Mouse (Mus musculus): ENCODE data around the gene B430306N03Rik.
"Not testable (repeated sequence)": the region's sequence is repeated elsewhere in the genome, so short reads cannot be mapped to it uniquely, and the experiment has no call there.

B430306N03Rik gene

GRCm38 (mm10) chr17:48318686-48319085 lies 2.7 kb downstream of the B430306N03Rik start:
- no peak for DNase-seq (ENCODE audit: low spot score)

GRCm38 (mm10) chr17:48321279-48321678 lies 5.3 kb downstream of the B430306N03Rik start:
- no peak for DNase-seq (ENCODE audit: low spot score)

GRCm38 (mm10) chr17:48323236-48323635 lies 7.3 kb downstream of the B430306N03Rik start:
- DNase-seq (ENCODE audit: low spot score), result no peak

- no peak for DNase-seq (ENCODE audit: low spot score)
Observed at GRCm38 (mm10) chr17:48324258-48324657, 8.3 kb downstream of the B430306N03Rik start.

- DNase-seq (ENCODE audit: low spot score), result no peak
Observed at GRCm38 (mm10) chr17:48325093-48325492, 9.2 kb downstream of the B430306N03Rik start.

- no peak for DNase-seq (ENCODE audit: low spot score)
Observed at GRCm38 (mm10) chr17:48325638-48326037, 9.7 kb downstream of the B430306N03Rik start.

GRCm38 (mm10) chr17:48326656-48327055 lies 10.7 kb downstream of the B430306N03Rik start:
- DNase-seq (ENCODE audit: low spot score), result peak; percentile 66

- DNase-seq (ENCODE audit: low spot score), result no peak
Observed at GRCm38 (mm10) chr17:48332524-48332923, 16.6 kb downstream of the B430306N03Rik start.

- no peak for DNase-seq (ENCODE audit: low spot score)
Observed at GRCm38 (mm10) chr17:48334186-48334585, 18.2 kb downstream of the B430306N03Rik start.

GRCm38 (mm10) chr17:48336857-48337256 lies 20.9 kb downstream of the B430306N03Rik start:
- peak; percentile 87 for DNase-seq (ENCODE audit: low spot score)

- no peak for DNase-seq (ENCODE audit: low spot score)
Observed at GRCm38 (mm10) chr17:48340267-48340666, 24.3 kb downstream of the B430306N03Rik start.

- DNase-seq (ENCODE audit: low spot score), result no peak
Observed at GRCm38 (mm10) chr17:48341947-48342346, 26.0 kb downstream of the B430306N03Rik start.

- no peak for DNase-seq (ENCODE audit: low spot score)
Observed at GRCm38 (mm10) chr17:48343065-48343464, 27.1 kb downstream of the B430306N03Rik start.

- no peak for DNase-seq (ENCODE audit: low spot score)
Observed at GRCm38 (mm10) chr17:48345824-48346223, 29.9 kb downstream of the B430306N03Rik start.

GRCm38 (mm10) chr17:48346231-48346630 lies 30.3 kb downstream of the B430306N03Rik start, which contains the start of gene Trem2:
Trem2 (plus strand) TSS chr17:48346401.
- peak; percentile 51 for DNase-seq (ENCODE audit: low spot score)

GRCm38 (mm10) chr17:48346834-48347233 lies 30.9 kb downstream of the B430306N03Rik start:
- DNase-seq (ENCODE audit: low spot score), result no peak

- no peak for DNase-seq (ENCODE audit: low spot score)
Observed at GRCm38 (mm10) chr17:48347287-48347686, 31.3 kb downstream of the B430306N03Rik start.

- DNase-seq (ENCODE audit: low spot score), result no peak
Observed at GRCm38 (mm10) chr17:48350681-48351193, 34.8 kb downstream of the B430306N03Rik start.

- DNase-seq (ENCODE audit: low spot score), result not testable (repeated sequence)
Observed at GRCm38 (mm10) chr17:48352976-48353375, 37.0 kb downstream of the B430306N03Rik start.

- DNase-seq (ENCODE audit: low spot score), result no peak
Observed at GRCm38 (mm10) chr17:48355822-48356221, 39.9 kb downstream of the B430306N03Rik start.

GRCm38 (mm10) chr17:48357892-48358291 lies 42.0 kb downstream of the B430306N03Rik start:
- DNase-seq (ENCODE audit: low spot score), result no peak

- no peak for DNase-seq (ENCODE audit: low spot score)
Observed at GRCm38 (mm10) chr17:48359616-48360015, 43.7 kb downstream of the B430306N03Rik start, which contains the start of gene Treml1. Treml1 (plus strand) TSS chr17:48359916.

GRCm38 (mm10) chr17:48360462-48360861 lies 44.5 kb downstream of the B430306N03Rik start:
- no peak for DNase-seq (ENCODE audit: low spot score)

GRCm38 (mm10) chr17:48362346-48362745 lies 46.4 kb downstream of the B430306N03Rik start:
- no peak for DNase-seq (ENCODE audit: low spot score)

All from layer of hippocampus, adult 11-12 months (tissue).